Mouse (Mus musculus) c-Kit-positive CD71-positive TER-119-negative erythroid progenitor cells, embryonic 14.5 days (primary cell): ENCODE data around the gene Asb4.

ENCODE experiments used
- DNase-seq: peaks from one replicate; pipeline ENCODE4 v3.0.0-alpha.2; 2013; ENCODE audit warnings: low read depth

The Asb4 gene

GRCm38 (mm10) chr6:5394971-5395370, 11.8 kb downstream of the Asb4 start:
- no peak for DNase-seq

DNA sequence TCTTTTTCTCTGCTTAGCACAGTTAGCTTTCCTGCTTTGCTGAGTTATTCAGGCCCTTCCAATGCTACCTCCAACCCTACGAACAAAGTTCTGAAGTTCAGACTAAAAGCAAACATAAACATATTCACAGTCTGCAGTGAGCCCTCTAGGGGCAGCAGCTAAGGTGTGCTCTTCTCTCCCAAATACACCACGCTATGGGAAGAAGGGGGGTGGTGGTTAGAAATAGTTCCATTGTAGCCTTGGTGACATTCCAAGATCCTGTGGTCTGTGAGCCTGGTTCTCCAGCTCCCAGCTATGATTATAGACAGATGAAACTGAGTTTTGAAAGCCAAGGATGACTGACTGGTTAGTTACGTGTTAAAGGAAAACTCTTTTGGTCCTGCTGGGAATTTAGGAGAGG, 13.6 kb downstream of the Asb4 start:
- no peak for DNase-seq

GRCm38 (mm10) chr6:5401394-5401793, 18.2 kb downstream of the Asb4 start:
- DNase-seq = peak; percentile 43

- DNase-seq = no peak
Observed at GRCm38 (mm10) chr6:5403095-5403815, 20.1 kb downstream of the Asb4 start.

DNA sequence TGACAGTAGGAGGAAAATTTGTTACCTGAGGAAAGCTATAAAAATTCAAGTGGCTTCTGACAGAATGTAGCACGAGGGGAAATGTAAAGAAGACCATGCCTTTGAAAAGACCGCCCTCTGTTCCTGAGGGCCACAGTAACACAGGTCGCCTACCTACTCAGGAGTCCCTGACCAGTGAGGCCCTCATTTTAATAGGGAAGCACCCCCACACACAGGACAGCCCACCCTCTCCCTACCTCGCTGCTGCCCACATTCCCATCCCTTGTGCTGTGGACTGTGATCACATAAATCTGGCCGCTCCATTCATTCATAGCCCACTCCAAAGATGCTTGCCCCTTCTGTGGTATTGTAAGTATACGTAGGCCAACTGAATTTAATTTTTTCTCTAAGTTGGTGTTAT, 20.8 kb downstream of the Asb4 start:
- DNase-seq = no peak

- no peak for DNase-seq
Observed at GRCm38 (mm10) chr6:5408451-5409177, 25.4 kb downstream of the Asb4 start.

DNA sequence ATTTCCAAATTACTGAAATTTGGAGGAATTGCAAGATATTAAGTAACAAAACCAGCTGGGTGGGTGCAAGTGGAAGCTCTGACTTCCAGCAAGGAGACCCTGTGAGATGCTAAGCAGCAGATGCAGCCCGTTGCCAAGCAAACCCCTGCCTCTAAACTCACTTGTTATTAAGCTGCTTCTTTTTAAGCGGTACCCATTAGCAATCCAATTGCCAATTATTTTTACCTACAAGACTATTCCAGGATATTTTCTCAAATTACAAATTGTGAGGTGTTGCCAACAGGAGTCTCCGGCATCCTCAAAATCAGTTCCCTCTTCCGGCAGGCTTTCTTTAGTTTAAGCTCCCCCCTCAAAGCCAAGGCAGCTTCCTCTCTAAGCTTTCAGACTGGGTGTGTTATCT, 26.5 kb downstream of the Asb4 start:
- no peak for DNase-seq

DNA sequence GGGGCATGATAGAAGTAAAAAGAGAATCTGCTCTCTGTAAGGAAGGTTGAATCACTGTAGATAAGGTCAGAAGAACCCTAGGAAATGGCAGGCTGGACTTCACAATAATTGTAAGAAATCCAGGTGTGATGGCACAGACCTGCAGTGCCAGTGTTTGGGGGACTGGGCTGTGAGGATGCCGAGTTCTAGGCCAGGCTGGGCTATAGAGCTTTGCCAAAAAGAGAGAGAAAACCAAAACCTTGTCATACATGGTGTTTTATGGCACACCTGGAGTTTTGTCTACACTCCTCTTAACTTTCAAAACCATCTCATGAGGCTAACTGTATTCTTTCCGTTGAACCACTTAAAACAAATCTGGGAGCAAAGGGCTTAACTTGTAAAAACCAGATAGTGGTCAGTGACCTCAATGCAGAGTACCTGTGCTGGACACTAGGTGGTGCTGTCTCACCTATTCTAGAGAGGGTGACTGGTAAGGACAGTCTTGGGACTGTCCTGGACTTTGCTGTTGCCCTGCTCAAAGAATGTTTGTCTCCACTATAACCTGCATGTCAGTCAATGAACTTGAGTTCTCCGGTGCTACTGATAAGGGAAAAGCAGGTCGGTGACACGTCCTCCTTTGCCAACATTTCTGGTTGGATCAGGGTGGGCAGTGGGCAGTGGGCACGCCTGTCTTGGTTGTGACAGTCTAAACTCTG, 27.7 kb downstream of the Asb4 start:
- peak; percentile 44 for DNase-seq

DNA sequence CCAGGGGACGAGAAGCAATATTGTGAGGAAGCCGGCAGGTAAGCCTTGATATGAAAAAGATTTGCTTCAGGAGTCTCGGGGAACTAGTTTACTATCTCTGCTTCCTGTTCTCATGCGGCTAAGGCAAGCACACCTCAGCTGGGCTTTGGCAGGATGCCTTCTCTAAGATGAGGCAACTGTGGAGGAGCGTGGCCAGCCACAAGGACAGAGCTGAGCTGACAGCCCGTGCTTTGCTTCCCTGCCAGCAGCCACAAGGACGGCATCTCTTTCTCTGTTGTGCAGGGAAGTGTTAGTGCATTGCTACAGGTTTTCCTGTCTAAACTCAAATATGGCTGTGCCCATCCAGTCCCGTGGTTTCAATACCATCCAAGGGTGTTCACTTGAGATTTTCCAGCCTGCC, 30.1 kb downstream of the Asb4 start:
- no peak for DNase-seq

GRCm38 (mm10) chr6:5421442-5421841, 38.3 kb downstream of the Asb4 start:
- no peak for DNase-seq

DNA sequence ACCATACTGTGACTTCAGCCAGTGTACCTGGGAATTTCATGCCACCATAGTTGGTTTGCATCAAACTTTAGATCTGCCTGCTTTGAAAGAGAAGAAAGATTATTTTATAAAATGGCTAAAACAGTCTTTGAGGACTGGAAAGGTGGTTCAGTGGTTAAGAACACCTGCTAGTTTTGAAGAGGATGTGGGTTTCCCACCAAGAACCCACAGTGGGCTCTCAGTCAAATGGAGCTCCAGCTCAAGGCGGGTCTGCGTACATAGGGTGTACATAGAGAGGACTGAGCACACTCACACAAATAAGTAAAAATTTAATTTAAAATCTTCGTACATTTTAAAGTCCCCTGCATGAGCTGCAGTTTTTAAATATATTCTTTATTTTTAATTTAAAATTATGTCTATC, 39.2 kb downstream of the Asb4 start:
- DNase-seq = no peak

- DNase-seq = no peak
Observed at GRCm38 (mm10) chr6:5423594-5423993, 40.4 kb downstream of the Asb4 start.

- no peak for DNase-seq
Observed at GRCm38 (mm10) chr6:5427033-5427432, 43.8 kb downstream of the Asb4 start.

DNA sequence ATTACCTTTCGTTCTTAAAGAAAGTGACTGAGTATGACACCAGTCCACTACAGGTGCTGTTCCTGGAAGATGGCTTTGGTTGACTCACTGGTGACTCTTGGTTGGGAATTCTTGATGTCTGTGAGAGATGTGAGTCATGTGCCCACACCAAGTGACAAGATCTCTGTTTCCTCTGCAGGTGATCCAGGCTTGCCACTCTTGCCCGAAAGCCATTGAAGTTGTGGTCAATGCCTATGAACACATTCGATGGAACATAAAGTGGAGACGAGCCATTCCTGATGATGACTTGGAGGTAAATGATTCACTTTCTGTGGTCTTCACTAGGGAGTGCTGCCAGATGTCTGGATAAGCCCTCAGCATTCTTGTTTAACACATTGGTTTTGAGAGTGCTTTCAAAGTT, 46.4 kb downstream of the Asb4 start:
- no peak for DNase-seq

GRCm38 (mm10) chr6:5429982-5430550, 46.9 kb downstream of the Asb4 start:
- DNase-seq = no peak

DNA sequence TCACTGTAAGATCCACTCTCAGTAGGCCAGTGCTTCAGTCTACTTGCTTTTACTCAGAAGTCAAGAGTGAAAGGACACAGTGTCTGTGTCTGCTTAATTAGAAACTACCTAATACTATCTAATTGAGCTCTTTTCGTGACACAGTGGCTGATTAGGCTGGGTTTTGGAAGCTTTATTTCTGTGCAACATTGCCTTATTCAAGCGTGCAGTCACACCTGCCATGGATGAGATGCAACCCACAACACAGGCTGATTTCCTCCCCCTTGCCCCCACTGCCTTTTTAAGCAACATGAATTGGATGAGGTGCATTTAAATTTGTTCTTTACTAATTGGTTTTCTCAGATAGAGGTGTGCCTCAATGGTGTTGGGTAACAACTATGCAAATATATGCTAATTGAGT, 50.7 kb downstream of the Asb4 start:
- DNase-seq = no peak

GRCm38 (mm10) chr6:5437757-5438156, 54.6 kb downstream of the Asb4 start:
- no peak for DNase-seq

GRCm38 (mm10) chr6:5441221-5441620, 58.0 kb downstream of the Asb4 start:
- no peak for DNase-seq

GRCm38 (mm10) chr6:5442316-5443085, 59.3 kb downstream of the Asb4 start:
- peak; percentile 50 for DNase-seq

DNA sequence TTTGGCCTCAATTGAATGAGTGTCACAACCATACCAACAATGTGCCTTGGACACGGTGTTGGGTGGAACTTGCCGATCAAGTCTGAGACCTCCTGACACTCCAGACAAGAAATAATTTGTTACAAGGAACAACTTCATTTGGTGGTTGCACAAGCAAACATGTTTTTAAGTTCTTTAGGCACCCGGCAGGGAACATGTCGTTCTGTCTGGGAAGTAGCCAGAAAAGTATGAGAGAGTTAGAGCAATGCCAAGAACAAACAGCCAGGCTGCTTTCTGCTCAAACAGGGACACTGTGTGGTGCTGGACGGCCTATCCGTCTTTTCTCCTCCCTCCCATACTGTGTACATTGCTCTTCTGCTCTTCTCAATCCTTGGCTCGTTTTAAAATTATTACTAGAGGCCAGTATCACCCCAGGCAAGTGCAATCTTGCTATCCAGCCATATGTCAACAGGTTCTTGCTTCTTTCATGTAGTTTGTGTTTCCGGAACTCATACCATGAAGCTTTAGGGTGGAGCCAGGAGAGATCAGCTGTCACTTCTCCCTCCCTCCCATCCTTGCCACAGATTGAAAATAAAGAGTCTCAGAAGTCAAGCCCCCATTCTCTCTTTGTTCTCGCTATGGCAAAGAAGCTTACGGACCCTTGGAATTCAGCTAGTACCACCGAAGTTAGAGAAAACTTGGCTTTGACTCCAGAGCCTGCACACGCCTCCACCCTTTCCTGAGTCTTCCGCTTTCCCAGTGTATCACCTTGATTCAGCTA, 60.1 kb downstream of the Asb4 start:
- no peak for DNase-seq

GRCm38 (mm10) chr6:5444331-5444898, 61.2 kb downstream of the Asb4 start:
- no peak for DNase-seq
